Mouse (Mus musculus) midbrain, postnatal 0 days (tissue): ENCODE measurements around the gene Cyb5r1. TPM values are rescaled to one million over a fixed set of nuclear protein-coding genes. Genes with fewer than 3 reads are reported as not detected.
"Not testable (repeated sequence)": the region's sequence is repeated elsewhere in the genome, so short reads cannot be mapped to it uniquely, and the experiment has no call there.

Experiments
- ATAC-seq: fragments of 200-750 bp; cut with Nextera tagmentation; 2 replicates; pipeline ENCODE4 v1.8.0; 2017; ENCODE audit warnings: moderate number of reproducible peaks, mild to moderate bottlenecking, moderate TSS enrichment, moderate library complexity; ENCODE audit not compliant: low FRiP score
- DNase-seq: peaks from one replicate; pipeline ENCODE4 v3.0.0-alpha.2; 2015; ENCODE audit warnings: low spot score
- H3K27ac ChIP-seq: fragments of 300-500 bp; sonication (generic); 2 replicates; pipeline ENCODE4 v1.5.1; 2014; ENCODE audit warnings: low read depth, mild to moderate bottlenecking, low read length, mixed read lengths
- H3K27me3 ChIP-seq: fragments of 300-500 bp; sonication (generic); 2 replicates; pipeline ENCODE4 v1.6.1; 2014; ENCODE audit warnings: low read length, control low read depth, mixed read lengths; ENCODE audit not compliant: insufficient read depth
- H3K36me3 ChIP-seq: fragments of 300-500 bp; sonication (generic); 2 replicates; pipeline ENCODE4 v1.6.1; 2014; ENCODE audit warnings: low read length, control low read depth, mixed read lengths; ENCODE audit not compliant: insufficient read depth
- H3K4me1 ChIP-seq: fragments of 300-500 bp; sonication (generic); 2 replicates; pipeline ENCODE4 v1.6.1; 2014; ENCODE audit warnings: mild to moderate bottlenecking, control low read depth, antibody characterized with exemption, low read length, mixed read lengths; ENCODE audit not compliant: insufficient read depth
- H3K4me2 ChIP-seq: fragments of 300-500 bp; sonication (generic); 2 replicates; pipeline ENCODE4 v1.6.1; 2014; ENCODE audit warnings: low read depth, mild to moderate bottlenecking, low read length, mixed read lengths; ENCODE audit not compliant: poor library complexity, severe bottlenecking
- H3K4me3 ChIP-seq: fragments of 300-500 bp; sonication (generic); 2 replicates; pipeline ENCODE4 v1.5.1; 2014; ENCODE audit warnings: low read depth, mild to moderate bottlenecking, low read length, moderate library complexity
- H3K9ac ChIP-seq: fragments of 300-500 bp; sonication (generic); replicated peaks from 2 replicates; pipeline ENCODE4 v1.6.1; 2014; ENCODE audit warnings: mild to moderate bottlenecking, low read length, moderate library complexity, mixed read lengths; ENCODE audit not compliant: poor library complexity, severe bottlenecking
- H3K9me3 ChIP-seq: fragments of 300-500 bp; sonication (generic); 2 replicates; pipeline ENCODE4 v1.6.1; 2016; ENCODE audit warnings: low read length, control low read depth
- CTCF ChIP-seq: IDR thresholded peaks from 2 replicates; pipeline ENCODE4 v1.5.1; 2016; ENCODE audit warnings: antibody characterized with exemption, mild to moderate bottlenecking
- WGBS: fragments of 180-500 bp; shearing (Covaris S2); extraction: QIAGEN DNeasy Blood & Tissue Kit; methylation state at CpG from one replicate; pipeline ENCODE4 v1.1.7; 2014; 5-methylcytosine and 5-hydroxymethylcytosine counted together
- polyA plus RNA-seq: library from polyadenylated mRNA; unstranded; fragments of >200 nt; fragmentation: Nextera tagmentation; extraction: Ambion mirVana; gene quantifications from 2 replicates; pipeline ENCODE4 v1.2.1, GENCODE M21; 2015
- total RNA-seq: library from RNA; depleted of rRNA; stranded (reverse); fragments of >200 nt; gene quantifications from 2 replicates; pipeline ENCODE4 v1.2.3, GENCODE M21; 2014

Gene Cyb5r1
- total and polyA plus RNA-seq, 2 experiments from 2014 or later = 5.3 to 8.3 TPM

- no peak overlapping the region for H3K4me2 ChIP-seq
- H3K27me3 ChIP-seq = no peaks in the 10 kb centered on the region
- H3K27ac ChIP-seq = no peak overlapping the region
- H3K4me1 ChIP-seq = no peaks in the 10 kb centered on the region
- 93% methylated on average over 4 of the region's 4 CpGs for WGBS
- peaks cover 33% of the 10 kb centered on the region for H3K36me3 ChIP-seq
- no peak overlapping the region for H3K4me3 ChIP-seq
- no peak for DNase-seq
- no peak for TF ChIP-seq CTCF
- no peak for ATAC-seq
- H3K9me3 ChIP-seq = no peaks in the 10 kb centered on the region
- H3K9ac ChIP-seq = no peak overlapping the region
Observed at GRCm38 (mm10) chr1:134433473-134433872, 28.1 kb downstream of the Cyb5r1 start.

GRCm38 (mm10) chr1:134435414-134435813, 30.1 kb downstream of the Cyb5r1 start:
- H3K4me2 ChIP-seq = no peak overlapping the region
- H3K27ac ChIP-seq = no peak overlapping the region
- no peak for ATAC-seq
- no peaks in the 10 kb centered on the region for H3K27me3 ChIP-seq
- no peak overlapping the region for H3K9ac ChIP-seq
- DNase-seq = peak; percentile 22
- peaks cover 19% of the 10 kb centered on the region for H3K36me3 ChIP-seq
- H3K4me1 ChIP-seq = no peaks in the 10 kb centered on the region
- no peak overlapping the region for H3K4me3 ChIP-seq
- 32% methylated on average over 4 of the region's 4 CpGs for WGBS
- peak; percentile 49 for TF ChIP-seq CTCF
- no peaks in the 10 kb centered on the region for H3K9me3 ChIP-seq

DNA sequence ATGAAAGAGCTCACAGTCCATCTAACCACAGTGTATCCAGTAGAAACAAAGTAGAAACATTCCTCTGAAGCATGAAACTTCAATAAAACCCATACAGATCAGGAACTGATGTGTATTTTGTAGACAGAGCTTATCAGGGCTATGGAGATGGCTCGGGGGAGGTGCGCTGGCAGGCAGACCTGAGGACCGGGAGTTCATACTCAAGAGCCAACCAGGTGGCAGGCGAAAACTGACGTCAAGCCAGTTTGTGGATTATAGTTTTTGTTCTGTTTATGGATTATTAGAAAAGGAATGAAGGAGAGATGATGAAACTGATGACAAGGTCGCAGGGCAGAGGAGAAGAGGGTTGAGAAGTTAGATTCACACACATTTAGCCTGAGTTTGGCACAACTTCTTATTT, 35.1 kb downstream of the Cyb5r1 start:
- H3K9ac ChIP-seq = no peak overlapping the region
- ATAC-seq (no peak), DNase-seq (no peak)
- no peak for TF ChIP-seq CTCF
- no peak overlapping the region for H3K4me3 ChIP-seq
- H3K27ac ChIP-seq = no peak overlapping the region
- no peaks in the 10 kb centered on the region for H3K27me3 ChIP-seq
- H3K4me2 ChIP-seq = no peak overlapping the region
- H3K9me3 ChIP-seq = no peaks in the 10 kb centered on the region
- no peaks in the 10 kb centered on the region for H3K4me1 ChIP-seq
- no peaks in the 10 kb centered on the region for H3K36me3 ChIP-seq
- 91% methylated on average over 6 of the region's 6 CpGs for WGBS

DNA sequence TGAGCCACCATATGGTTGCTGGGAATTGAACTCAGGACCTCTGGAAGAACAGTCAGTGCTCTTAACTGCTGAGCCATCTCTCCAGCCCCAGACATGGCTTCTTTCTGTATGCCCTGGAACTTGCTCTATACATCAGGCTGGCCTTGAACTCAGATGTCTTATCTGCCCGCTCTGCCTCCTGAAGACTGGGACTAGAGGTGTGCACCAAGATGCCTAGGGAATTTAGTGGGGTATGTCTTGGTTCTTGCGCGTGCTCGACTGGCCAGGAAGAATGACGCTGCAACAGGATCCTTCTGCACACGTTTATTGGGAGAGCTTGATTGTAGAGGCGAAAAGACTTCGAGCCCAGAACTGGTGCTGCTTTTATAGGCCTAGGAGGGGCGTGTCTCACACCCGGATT, 36.4 kb downstream of the Cyb5r1 start:
- not testable (repeated sequence) for ATAC-seq, H3K9me3 ChIP-seq

GRCm38 (mm10) chr1:134442394-134442793, 37.0 kb downstream of the Cyb5r1 start:
- Histone ChIP-seq H3K36me3 (no peaks in the 10 kb centered on the region), H3K4me1 (no peaks in the 10 kb centered on the region), H3K27me3 (no peaks in the 10 kb centered on the region), H3K4me3 (no peak overlapping the region), H3K9me3 (no peaks in the 10 kb centered on the region), H3K9ac (no peak overlapping the region), H3K4me2 (no peak overlapping the region), H3K27ac (no peak overlapping the region)
- TF ChIP-seq CTCF = no peak
- WGBS = 95% methylated on average over 3 of the region's 3 CpGs
- DNase-seq (no peak), ATAC-seq (no peak)

More for the DNA sequence above, 36.4 kb downstream of the Cyb5r1 start:
- not testable (repeated sequence) for H3K4me2 ChIP-seq, H3K9ac ChIP-seq, H3K36me3 ChIP-seq, H3K27me3 ChIP-seq, H3K4me3 ChIP-seq, H3K4me1 ChIP-seq, H3K27ac ChIP-seq, DNase-seq
- WGBS = 92% methylated on average over 6 of the region's 10 CpGs

DNA sequence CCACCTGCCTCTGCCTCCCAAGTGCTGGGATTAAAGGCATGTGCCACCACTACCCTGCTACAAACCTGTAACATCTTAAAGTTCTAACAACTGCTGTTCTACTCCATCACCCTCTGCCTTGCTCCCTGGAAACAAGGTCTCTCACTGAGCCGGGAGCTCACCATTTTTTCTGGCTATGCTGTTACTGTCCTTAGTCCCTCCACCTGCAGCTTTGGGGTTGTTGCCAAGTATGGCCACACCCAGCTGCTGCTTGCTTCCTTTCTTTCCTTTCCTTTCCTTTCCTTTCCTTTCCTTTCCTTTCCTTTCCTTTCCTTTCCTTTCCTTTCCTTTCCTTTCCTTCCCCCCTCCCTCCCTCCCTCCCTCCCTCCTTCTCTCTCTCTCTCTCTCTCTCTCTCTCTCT, 37.9 kb downstream of the Cyb5r1 start:
- H3K9me3 ChIP-seq, H3K27me3 ChIP-seq, ATAC-seq, H3K27ac ChIP-seq, DNase-seq, H3K36me3 ChIP-seq, H3K4me3 ChIP-seq, H3K4me1 ChIP-seq, H3K9ac ChIP-seq, H3K4me2 ChIP-seq: not testable (repeated sequence)
- 86% methylated on average over 1 of the region's 1 CpGs for WGBS
